Mouse (Mus musculus): ENCODE results near the gene Grm5. TPM values are rescaled to one million over a fixed set of nuclear protein-coding genes. Genes with fewer than 3 reads are reported as not detected.

The Grm5 gene
- under 1 TPM in 1 of 2 experiments, not detected in 1; 0.15 TPM for polyA plus RNA-seq (2017; shearing (Covaris generic))

DNA sequence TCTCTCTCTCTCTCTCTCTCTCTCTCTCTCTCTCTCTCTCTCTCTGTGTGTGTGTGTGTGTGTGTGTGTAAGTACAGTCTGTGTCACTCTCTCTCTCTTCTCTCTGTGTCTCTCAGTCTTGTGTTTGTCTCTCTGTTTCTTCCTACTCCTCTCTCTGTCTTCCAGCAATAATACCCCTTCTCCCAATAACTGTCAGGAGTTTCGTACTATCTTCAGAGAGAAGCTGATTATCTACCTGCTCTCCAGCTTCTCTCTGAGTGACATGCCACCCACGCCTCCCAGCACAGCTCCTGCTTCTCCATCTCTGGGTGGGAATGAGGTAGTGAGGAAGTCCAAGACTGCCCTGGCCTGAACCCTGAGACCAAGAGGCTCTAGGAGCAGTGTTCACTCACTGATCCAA is at the start of gene Grm5:
Grm5 (plus strand) TSS at position 301 of the 400 bp plus-strand sequence.
- ATAC-seq, result no peak

GRCm38 (mm10) chr7:87539031-87539430 is 44.9 kb upstream of the Grm5 start:
- no peak for ATAC-seq

GRCm38 (mm10) chr7:87565300-87565699 is 18.7 kb upstream of the Grm5 start:
- no peak for ATAC-seq

- no peak for ATAC-seq
Measured at GRCm38 (mm10) chr7:87566476-87566875, 17.5 kb upstream of the Grm5 start.

- ATAC-seq, result no peak
Measured at GRCm38 (mm10) chr7:87584281-87584701, 323 bp downstream of the Grm5 start.

DNA sequence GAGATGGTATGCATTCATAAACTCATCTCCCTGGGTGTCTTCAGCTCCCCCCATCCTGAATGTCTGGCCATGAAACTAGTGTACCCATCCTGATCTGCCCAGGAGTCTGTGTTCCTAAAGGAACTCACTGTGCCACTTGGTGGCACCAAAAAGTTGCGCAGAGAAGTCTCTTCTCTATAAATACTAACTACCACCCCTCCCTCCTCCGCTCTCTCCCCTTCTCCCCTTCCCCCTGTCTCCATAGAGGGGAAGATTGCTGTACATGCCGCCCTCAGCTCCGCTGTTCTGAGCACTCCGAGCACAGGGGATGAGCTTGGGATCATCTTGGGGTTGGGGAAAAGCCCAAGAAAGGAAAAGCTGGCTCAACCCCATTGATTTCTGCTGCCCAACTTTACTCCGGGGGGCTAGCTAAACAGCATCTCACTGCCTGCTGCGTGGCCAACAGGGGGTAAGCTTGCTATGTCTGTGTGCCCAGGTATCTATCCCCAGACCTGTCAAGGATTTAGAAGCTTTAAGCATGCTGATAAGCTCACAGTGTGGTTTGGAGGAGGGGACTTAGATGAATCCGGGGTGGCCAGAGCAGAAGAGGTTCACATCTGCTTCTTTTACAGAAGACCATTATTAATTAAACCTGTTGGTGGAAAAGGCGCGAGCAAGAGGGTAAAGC is 2.4 kb downstream of the Grm5 start:
- no peak for ATAC-seq

DNA sequence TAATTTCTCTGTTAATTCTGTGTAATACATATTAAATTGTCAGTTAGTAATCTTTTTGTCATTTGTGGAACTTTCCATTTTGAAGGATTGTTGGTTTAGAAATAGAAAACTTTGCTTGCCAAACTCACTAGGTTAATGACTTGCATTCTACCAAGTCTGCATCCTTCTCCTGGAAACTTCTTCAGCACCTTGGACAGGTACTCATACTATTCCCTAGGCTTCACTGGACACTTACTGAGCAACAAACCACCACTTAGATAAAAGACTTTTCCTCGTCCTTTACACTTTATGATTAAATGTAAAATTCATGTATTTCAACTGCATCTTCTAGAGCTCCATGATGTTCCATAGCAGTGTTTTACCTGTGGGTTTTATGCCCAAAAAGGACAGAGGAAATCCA is 4.0 kb downstream of the Grm5 start:
- ATAC-seq, result no peak

DNA sequence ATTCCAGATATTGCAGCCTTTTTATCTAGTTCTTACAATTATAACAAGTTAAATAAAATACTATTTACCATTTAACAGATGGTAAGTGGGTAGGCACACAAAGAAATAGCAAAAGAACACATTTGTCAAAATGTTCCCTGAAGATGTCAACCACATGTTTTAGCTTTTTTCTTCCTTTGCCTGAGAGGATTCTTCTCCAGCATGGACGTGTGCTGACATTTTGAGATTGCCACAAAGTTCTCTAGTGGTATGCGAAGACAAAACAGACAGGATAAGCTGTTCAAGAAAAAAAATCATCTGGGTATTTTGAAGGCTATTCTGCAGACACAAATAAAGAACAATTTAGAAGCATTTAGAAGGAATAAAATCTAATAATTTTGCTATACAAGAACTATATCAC is 42.3 kb downstream of the Grm5 start:
- ATAC-seq, result no peak

GRCm38 (mm10) chr7:87635530-87635929 is 51.6 kb downstream of the Grm5 start:
- ATAC-seq, result no peak

DNA sequence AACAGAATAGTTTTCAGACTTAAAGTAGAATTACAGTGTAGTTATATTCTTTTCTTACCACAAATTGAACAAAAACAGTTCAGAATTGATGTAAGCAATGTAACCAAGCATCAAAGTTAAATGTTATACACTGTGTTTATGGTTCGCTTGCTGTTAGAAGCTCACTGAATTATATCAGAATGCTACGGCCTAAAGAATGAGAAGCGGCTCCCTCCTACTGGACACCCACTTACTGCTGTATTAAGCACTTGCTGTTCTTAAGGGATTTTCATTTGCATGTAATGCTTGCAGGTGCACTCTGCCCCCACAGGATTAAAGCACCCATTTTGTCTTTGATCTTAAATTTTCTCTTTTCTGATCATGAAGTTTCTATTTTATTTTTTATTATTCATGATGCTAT is 66.6 kb downstream of the Grm5 start:
- ATAC-seq, result no peak

GRCm38 (mm10) chr7:87661794-87662193 is 77.8 kb downstream of the Grm5 start:
- ATAC-seq, result no peak

DNA sequence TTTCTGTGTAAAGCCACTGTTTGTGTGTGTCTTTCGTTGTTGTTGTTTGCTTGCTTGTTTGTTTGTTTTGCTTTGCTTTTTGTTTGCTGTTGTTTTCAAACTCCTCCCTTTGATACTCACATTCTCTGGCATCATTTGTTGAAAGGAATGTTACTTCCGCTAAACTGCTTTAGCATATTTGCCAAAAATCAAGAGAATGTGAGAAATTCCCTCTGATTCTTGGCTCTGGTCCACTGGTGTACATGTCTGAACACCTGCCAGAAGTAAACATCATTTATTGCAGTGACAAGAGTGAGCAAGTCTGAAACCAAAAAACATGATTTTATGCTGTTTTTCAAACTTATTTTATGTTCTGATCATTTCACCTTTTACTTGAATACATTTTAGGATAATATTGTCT is 80.1 kb downstream of the Grm5 start:
- ATAC-seq, result no peak

DNA sequence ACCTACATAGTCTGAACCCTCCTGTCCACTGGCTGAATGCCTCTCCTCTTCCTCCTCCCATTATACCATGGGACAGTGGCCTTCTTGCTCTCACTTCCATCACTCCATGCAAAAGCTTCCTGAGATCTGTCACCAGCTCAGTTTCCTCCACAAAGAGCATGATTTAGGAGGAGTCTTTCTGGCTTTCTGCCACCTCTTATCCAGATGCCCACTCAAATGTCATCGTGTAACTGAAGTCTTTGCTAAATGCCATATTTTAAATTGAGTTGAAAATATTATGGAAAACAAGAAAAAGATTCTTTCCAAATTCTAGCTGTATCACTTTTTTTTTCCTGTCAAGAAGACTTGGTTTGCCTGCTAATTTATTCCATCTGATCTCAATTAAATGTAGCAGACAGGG is 132.4 kb downstream of the Grm5 start:
- ATAC-seq, result no peak

- no peak for ATAC-seq
Measured at GRCm38 (mm10) chr7:87718631-87719030, 134.7 kb downstream of the Grm5 start.

DNA sequence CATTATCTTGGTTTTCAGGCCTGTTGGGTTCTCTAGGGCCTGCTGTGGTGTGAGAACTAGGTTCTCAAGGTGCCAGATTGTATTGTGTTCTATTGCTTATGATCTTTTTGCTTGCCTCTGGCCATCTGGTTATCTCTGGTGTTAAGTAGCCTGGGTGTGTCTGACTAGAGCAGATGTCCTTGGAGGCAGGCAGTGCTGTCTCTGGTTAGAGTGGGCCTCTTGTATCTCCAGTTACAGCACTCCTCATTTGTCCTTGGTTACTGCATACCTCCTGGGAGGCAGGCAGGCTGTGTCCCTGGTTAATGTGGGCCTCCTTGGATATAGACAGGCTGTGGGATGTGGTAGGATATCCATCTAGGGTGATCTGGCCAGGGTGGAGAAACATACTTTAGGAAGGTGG is 150.5 kb downstream of the Grm5 start:
- ATAC-seq, result no peak

GRCm38 (mm10) chr7:87761945-87762344 is 178.0 kb downstream of the Grm5 start:
- ATAC-seq, result no peak

GRCm38 (mm10) chr7:87762376-87762775 is 178.4 kb downstream of the Grm5 start:
- no peak for ATAC-seq

GRCm38 (mm10) chr7:87787560-87787959 is 203.6 kb downstream of the Grm5 start:
- no peak for ATAC-seq

- no peak for ATAC-seq
Measured at GRCm38 (mm10) chr7:87788963-87789362, 205.0 kb downstream of the Grm5 start.

DNA sequence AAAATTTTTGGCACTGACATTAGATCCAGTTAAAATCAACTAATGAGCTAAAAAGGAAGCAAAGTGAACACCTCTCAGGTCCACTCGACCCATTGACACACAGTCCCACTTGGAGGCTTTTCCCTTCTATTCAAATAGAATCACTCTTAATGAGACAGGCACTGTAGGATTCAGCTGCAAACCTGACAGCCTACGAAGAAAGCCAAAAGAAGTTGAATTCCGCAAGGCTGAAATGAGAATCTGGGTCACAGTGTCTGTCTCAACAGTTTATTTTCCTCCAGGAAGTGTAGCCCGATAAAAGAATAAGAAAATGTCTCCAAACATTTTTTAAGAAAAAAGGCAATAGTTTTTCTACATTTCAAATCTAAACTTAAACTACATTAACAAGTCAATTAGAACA is 209.9 kb downstream of the Grm5 start:
- no peak for ATAC-seq

DNA sequence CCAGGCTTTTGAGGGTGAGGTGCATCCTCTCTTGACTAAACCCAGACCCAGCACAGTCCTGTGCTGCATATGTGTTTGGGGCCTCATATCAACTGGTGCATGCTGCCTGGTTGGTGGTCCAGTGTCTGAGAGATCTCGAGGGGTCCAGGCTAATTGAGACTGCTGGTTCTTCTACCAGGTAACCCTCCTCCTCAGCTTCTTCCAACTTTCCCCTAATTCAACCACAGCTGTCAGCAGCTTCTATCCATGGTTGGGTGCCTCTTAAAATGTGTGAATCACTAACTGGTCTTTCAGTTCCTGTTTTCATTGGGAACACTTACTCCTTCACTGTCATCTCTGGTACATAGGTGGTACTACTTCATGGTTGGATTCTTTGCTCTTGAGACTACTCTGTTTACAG is 240.9 kb downstream of the Grm5 start:
- no peak for ATAC-seq

DNA sequence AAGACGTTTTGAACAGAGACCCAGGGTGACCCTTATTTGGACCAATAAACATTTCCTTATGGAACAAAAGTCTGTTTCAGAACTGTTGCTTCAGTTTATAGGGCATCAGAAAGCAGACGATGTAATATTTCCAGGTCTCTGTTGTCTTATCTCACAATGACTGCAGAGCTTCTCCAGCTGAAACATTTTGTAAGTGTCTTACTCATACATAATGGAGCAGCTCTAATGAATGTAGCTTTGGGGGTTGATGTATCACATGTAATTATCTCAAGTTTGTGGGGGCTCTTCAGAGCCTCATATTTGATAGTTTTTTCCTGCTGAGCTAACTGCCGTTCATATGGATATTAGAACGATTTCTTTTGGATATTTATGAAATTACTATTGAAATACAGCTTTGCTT is 250.7 kb downstream of the Grm5 start:
- no peak for ATAC-seq

GRCm38 (mm10) chr7:87838579-87838978 is 254.6 kb downstream of the Grm5 start:
- ATAC-seq, result no peak

DNA sequence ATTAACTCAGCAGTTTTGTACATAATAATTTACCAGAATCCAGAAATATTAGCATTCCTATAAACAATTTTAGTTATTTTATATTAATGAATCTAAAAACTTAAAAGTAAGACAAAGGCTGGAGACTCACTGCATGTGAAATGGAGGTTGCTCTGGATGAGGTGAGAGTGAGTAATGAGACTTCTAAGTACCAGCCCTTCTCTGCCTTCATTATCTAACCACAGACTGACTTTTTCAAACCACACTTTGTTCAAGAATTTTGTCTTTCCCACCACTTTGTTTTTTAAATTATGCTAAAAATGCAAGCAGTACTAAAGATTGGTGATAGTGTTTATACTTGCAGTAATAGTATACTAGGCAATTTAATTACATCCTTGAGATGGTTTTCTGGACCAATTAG is 259.5 kb downstream of the Grm5 start:
- ATAC-seq, result no peak

- ATAC-seq, result no peak
Measured at GRCm38 (mm10) chr7:87846082-87846481, 262.1 kb downstream of the Grm5 start.

All from activated CD4-positive, CD25-positive, alpha-beta regulatory T cell, adult 4 months (primary cell).